Mouse (Mus musculus): ENCODE data around the gene Vwa3b.
"Not testable (repeated sequence)": the region's sequence is repeated elsewhere in the genome, so short reads cannot be mapped to it uniquely, and the experiment has no call there.

Vwa3b gene

DNA sequence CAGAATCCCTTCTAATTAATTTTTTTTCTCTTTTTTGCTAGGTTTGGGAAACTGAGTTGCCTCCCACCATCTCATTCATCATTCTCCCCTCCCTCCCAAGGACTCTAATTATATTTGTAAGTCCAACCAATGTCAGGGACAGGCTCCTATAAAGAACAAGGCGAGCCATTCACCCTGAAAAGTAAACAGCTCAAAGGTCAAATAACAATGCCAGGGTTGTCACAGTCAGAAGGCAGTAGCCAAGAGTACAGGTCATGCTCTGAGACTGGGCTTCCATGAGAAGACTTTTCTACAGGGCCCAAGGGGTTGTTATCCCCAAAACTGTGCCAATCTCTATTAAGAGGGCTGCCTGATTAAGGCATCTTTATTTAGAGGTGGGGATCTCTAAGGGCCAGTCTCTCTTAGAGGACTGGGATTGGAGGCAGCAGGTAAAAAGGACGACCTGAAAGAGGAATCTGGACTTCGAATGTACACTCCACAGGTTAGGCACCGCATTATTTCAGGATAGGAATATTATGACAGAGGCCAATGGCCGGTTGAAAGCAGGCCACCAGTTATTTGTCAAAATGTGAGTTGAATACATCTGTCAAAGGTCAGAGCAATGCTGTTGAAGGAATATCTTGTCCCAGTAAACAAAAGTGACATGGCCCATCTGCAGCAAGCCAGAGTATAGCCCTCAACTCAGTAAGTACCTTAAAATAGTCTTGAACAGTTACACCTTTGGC, at the start of gene Vwa3b:
Vwa3b (plus strand) TSS at position 635 of the 725 bp plus-strand sequence.
- no peak for DNase-seq

DNA sequence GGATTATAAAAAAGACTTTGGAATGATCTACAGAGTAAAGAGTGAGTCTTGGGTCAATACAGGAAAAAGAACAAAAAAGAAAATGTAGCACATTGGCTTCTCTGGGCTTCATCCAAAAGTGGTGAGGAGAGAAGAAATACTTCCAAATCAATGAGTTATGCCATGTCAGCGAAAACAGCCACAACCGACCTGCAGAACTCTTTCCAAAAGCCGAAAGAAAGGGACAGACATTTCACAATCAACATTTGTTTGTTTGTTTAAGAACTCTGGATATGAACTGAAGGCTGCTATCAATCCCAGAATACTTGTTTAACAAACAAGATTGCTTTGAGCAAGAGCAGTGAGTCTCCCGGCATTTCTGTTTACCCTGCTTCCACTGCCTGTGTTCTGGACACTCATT, 49.6 kb upstream of the Vwa3b start:
- no peak for DNase-seq

DNA sequence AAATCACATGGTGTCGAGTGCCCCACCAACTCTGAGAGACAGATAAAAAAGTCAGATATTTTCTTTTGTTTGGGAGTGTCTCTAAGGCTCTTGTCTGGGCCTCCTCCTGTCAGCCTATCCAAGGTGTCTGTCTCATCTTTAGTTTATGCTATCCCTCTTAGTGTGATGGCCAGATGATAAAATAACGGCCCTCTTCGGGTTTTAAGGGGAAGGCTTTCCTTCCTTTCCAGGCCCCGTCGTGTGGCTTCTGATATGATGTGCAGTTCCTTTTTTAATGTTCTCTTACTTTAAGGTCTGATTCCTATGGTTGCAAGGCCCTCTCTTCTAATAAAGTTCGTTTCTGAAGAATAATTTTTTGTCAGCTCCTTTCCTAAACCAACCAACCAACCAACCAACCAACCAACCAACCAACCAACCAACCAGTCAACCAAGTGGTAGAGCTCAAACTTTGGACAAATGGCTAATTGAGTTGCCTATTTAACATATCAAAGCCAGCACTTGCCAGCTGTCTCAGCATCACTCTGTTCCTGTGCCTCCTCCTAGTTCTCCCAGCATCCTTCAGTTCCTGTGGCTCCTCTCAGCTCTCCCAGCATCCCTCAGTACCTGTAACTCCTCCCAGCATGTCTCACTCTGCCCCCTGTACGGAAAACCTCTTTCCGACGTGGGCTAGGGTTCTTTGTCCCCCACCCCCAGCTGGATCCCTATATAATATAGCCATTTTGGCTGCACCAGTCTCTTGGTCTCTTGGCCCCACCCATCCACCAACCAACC, 44.0 kb upstream of the Vwa3b start:
- no peak for DNase-seq

DNA sequence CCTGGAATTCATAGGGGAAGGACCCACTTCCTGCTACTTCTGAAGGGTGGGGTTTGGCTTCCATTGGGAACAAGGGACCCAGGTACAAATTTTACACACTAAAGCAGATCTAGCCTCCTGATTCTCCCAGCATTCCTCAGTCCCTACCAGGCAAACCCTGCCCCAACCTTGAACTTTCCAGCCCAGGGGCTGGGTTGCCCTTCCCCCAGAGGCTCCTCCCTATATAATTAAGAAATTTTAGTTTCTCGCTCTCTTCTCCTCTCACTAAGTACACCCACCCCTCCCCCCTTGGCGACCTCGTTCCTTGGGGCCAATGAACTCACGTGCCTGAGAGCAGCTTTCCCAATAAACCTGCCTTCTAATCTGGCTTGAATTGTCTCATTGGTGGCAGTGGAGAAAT, 42.6 kb upstream of the Vwa3b start:
- no peak for DNase-seq

DNA sequence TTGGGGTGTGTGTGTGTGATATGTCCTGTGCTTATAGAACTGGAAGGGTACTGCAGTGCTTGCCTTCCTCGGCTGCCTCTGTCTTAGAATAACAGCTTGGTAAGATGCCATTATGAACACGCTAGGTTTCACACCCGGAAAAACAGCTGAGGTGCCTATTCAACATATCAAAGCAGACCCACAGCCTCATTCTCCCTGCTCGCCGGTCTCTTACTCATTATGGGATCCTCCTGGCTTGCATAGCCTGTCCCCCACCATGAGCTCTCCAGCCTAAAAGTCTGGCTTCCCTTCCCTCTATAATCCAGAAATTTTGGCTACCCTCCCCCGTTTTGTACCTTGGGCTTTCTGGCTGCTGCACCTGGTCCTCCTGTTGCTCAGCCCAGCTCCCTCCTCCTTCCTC, 42.0 kb upstream of the Vwa3b start:
- DNase-seq = no peak

DNA sequence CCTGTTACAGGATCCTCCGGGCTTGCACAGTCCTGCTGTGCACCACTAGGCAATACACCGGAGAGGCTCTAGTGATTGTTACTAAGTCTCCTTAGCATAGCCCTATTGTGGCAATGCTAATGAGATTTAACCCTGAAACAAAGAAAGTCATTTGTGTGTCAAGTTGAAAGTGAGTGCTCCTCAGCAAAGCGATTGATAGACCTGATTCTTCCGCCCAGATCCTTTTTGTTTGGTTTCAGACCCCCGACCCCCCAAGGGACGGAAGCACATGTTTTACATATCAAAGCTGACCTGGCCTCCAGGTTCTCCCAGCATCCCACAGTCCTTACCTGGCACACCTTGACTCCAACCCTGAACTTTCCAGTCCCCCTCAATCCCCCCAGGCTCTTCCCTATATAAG, 40.5 kb upstream of the Vwa3b start:
- DNase-seq = no peak

DNA sequence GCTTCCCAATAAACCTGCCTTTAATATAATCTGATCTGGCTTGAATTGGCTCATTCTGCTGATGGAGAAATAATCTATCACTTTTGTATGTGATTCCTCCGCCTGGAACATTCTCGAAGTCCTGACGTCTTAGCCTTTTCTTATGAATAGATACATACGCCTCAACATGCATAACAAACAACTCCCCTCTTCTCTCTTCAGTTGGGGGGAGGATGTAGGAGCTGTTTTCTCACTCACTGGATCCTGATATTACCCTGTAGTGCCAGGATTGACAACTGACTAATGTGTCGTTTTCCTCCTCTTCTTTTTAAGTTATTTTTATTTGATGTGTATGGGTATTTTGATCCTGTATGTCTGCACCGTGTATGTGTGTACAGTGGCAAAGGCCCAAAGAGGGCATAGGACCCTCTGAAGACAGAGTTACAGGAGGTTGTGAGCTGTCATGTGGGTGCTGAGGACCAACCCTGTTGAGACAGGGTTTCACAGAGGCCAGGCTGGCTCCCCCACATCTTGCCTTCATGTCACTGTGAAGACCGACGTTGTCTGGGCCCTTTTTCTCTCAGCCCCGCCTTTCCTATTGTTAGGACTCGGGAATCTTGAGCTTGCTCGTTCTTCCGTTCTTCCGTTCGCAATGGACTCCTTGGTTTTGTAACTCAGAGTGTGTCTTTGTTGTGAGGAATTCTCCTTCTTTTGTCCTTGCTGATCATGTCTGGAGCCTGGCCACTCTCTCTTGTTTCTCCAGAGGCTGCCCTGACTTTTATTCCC, 39.8 kb upstream of the Vwa3b start:
- no peak for DNase-seq

DNA sequence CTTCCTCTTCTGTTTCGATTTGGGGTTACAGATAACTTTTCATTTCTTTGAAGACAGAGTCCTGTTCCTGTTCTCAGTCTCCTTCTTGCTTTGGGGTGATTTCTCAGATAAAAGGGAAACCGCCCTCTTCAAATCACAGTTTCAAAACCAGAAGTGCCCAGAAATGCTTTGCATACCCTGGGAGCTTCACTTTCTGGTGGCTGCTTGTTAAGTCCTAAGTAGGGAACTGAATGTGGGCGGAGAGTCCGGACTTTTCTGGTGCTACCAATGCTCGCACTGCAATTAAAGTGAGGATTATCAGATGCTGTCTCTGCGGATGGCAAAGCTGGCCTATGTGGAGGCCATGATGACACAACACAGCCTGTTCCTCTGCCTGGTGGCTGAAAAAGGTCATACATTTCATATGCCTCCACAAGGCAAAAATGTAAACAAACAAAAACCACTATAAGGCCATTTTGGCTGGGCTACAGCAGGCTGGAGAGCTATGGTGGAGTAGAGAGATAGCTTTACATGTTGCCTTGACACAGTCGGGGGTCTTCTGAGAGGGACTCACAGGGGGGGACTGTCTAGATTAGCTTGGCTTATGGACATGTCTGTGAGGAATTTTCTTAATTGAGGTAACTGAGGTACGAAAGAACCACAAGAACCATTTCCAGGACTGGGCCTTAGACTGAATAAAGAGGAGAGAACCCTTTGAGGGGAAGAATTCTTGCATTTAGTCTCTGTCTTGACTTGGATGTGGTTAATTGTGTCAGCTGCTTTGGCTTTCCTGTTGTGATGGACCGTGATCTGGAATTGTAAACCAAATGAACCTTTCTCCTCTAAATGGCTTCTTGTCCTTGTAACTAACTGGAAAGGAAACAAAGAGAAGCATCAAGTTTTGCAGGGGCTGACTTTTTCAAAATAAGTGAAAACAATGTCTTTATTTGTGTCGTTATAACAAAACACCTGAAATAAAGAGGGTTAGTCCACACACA, 38.9 kb upstream of the Vwa3b start:
- no peak for DNase-seq

DNA sequence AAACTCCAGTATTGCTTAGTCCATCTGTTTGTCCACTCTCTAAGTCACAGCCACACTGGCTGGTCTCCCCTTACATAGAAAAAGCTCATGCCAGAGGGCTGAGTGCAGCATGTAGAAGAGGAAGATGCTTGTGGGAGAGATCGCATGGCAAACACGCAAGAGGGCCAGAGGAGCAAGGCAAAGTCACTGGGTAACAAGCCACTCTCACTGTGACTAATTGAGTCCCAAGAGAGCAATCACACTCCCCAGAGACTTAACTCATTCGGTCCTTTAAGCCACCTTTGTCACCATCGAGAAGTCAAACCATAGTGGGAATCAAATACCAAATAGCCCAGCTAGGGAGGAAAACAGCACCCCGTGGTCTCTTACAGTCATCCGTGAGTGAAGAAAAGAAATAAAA, 38.2 kb upstream of the Vwa3b start:
- DNase-seq = no peak

DNA sequence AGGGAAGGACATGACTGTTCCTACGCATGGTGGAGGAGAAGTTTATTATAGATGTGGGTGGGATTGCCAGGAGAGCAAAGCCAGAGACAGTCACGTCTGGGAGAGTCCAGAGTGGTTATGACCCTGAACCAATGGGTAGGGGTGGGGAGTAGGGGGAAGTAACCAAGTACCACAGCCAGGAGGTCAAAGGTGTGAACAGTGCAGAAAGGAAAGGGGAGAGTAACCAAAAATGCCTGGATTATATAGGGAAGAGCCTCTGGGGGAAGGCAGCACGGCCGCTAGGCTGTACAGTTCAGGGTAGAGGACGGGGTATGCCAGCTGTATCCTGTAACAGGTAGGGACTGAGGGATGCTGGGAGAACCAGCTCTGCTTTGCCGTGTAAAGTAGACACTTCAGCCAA, 37.8 kb upstream of the Vwa3b start:
- DNase-seq = no peak

DNA sequence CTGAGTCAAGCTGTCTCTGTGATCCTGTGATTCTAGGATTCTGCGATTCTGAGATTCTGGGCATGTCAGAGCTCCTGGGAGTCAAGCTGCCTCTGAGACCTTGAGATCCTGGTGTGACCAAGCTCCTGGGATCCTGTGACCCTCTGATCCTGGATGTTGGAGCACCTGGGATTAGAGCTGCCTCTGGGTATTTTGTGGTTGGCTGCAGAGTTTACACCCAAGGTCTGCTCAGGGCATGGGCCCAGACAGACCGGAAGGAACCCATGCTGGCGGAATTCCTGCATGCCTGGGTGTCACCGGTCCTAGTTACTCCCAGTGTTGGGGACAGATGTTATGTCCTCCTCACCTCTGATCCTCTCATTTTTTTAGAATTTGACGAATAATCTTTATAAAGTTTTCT, 32.1 kb upstream of the Vwa3b start:
- no peak for DNase-seq

DNA sequence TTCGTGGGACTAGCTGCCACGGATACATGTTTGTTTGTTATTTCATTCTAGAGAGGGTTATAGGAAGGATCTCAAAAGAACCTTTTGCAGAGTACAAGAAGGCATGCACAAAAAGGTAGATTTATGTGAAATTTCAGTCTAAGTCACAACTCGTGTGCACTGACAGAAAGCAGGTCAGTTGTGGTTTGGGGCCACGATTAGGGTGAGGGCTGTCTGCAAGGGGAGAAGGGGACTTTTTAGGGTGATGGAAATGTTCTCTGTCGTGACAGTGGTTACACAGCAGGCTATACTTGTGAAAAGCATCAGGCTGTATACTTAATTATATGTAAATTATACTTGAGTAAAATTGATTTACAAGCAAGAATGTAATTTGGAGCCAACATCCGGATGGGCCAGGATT, 30.6 kb upstream of the Vwa3b start:
- no peak for DNase-seq

DNA sequence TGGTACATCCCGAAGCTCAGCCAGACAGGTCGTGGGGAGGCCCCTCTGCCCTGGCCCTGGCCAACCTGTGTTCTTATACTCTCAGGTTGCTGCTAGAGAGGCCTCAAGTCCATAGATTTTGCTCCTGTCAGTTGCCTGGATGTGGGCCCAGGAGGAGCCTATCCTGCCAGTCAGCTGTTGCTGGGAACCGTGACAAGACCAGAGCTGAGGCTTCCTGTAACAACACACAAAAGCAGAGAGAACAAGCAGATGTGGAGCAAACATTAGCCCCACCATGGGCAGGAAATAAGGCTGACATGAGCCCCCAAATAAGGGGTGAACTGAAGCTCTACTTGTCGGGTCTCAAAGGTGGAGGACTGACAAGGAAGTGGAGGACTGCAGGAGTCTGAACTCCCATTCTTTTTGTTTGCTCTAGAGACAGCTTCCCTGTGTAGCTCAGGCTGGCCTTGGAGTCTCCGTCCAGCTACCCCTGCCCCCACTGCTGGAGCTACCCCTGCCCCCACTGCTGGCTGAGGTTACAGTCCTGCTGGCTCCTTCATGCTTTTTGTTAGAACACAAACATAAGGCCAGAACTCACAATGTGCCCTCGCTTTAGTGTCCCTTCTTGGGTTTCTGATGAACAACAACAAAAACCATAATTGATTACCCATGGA, 29.7 kb upstream of the Vwa3b start:
- no peak for DNase-seq

DNA sequence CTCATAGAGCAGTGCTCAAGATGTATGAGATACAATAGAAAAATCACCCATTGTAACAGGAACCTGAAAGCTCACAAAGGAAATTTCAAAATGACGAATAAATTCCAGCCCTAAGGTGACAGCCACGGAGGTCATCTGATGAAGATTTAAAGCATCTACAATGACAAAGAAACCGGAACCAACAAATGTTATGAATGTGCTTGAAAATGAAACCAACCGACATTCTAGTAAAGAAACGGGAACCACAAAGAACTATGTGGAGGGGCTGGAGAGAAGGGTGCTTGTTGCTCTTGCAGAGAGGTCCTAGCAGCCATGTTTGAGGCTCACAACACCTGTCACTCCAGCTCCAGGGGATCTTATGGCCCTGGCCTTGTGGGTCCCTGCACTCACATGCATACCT, 26.1 kb upstream of the Vwa3b start:
- DNase-seq = no peak

DNA sequence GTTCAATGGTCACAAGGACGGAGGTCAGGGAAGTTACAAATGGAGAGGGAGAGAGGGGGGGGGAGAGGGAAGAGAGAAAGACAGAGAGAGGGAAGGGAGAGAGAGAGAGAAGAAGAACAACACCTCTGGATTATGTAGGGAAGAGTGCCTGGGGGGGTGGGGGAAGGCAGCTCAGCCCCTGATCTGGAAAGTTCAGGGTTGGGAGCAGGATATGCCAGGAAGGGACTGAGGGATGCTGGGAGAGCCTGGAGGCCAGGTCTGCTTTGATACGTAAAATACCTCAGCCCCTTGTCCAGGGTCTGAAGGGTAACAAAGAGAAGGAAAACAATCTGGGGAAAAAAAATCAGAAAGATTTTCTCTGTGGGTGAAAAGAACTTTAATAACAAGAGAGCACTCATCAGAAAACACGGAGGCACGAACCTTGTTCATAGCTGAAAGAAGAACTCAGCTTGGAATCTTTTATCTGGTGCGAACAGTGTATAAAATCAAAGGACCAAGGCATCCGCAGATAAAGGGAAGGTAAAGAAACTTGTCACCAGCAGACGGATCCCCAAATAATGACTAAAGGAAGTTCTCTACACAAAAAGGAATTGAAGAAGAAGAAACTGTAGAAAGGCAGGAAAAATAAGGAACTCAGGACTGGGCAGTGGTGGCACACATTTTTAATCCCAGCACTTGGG, 24.6 kb upstream of the Vwa3b start:
- no peak for DNase-seq

DNA sequence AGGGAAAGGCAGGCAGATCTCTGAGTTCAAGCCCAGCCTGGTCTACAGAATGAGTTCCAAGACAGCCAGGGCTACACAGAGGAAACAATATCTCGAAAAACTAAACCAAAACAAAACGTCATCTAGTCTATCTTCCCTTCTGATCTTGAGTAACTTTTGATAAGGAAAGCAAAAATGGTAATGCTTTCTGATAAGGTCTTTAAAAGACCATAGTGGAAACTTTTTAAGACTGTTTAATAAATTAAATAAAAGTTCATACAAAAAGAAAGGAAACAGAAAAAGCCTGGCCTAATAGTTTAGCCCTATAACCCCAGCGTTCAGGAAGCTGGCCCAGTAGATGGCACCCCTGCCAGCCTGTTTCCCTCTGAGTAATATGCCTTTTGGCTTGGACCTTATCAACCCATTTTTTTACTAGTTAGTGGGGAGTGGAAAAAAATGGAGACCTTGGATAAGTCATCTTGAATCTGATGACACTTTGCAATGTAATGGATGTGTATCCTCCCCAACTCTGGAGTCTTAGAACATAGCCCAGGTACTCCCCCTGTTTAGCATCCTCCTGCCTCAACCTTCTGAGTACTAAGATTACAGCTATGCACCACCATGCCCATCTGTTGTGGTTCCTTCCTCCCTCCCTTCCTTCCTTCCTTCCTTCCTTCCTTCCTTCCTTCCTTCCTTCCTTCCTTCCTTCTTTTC, 23.9 kb upstream of the Vwa3b start:
- no peak for DNase-seq

DNA sequence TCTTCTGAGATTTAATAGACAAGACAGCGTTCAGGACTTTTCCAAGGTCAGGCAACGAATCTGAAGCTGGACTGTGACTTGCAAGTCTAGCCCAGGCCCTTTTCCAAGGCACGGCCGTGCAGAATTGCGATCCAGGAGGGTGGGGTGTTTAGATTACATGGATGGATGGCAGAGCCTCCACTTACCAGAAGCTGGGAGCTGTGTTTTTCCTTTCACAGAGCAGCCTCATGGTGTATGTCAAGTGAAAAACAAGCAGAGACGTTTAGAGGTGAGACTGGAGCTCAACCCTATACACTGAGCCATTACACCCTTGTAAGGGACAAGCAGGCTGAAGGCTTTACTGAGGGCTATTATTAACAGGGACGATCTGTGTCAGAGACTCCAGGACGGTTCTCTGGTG, 21.9 kb upstream of the Vwa3b start:
- no peak for DNase-seq

DNA sequence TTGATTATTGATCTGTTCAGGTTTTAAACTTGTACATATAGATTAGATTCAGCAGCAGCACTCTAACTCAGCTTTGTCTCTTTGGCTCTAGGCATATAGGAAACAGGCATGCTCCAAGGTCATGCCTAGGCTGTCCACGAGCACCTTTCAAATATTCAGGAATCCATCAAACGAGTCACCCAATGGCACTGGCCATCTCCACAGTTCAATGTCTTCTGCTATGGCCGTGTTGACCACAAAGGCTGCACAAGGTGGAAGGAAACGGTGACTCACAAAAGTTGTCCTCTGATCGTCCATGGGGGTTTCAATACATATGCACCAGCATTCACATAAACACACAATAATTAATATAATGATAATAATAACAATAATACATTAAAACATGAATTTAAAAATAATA, 21.4 kb upstream of the Vwa3b start:
- DNase-seq = no peak

DNA sequence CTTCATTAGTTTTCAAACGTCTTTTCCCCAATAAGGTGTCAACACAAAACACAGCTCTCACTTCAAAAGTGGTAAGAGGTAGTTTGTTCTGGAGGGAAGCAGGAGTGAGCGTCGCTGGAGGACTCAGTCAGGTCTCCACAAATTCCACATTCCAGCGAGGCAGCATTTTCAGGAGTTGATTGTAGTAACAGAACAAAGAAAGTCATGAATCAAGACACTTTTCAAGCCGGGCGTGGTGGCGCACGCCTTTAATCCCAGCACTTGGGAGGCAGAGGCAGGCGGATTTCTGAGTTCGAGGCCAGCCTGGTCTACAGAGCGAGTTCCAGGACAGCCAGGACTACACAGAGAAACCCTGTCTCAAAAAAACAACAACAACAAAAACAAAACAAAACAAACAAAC, 19.9 kb upstream of the Vwa3b start:
- not testable (repeated sequence) for DNase-seq

DNA sequence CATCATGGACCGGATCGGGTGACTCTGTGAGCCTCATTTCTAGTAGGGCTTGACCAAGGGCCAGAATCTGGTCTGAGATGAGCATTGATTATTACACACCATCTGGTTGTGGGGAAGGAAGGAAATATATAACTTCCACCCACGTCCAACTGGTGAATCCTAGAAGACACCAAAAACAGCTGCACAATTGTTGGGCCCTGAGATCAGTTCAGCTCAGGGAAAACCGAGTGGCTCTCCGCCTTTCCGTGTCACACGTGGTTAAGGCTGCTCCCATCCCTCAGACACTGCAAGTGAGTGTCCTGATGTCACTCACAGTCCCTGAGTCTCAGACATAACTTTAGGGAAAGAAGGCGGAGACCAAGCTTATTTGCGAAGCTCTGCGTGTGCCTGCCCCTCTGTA, 16.5 kb upstream of the Vwa3b start:
- no peak for DNase-seq

DNA sequence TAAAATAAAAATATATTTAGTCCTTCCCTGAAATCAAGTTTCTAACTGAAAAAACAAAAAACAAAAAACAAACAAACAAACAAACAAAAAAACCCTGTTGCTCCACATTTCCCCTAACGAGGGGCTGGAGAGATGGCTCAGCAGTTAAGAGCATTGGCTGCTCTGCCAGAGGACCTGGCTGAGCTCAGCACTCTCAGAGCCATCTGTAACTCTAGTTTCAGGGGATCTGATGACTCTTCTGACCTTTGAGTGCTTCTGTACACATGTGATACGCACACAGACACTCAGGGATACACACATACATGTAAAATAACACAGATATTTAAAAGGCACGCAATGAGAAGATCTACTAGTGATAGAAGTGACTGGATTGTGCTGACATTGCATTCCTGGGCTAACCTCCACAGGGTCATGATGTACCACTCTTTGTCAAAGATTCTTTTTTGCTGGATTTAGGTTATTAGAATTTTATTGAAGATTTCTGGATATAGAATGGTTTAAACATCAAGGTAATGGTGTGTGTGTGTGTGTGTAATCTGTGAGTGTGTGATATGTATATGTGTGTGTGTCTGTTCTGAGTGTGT, 14.7 kb upstream of the Vwa3b start:
- DNase-seq = no peak

All from right cerebral cortex, postnatal 14 days (tissue).